Mouse (Mus musculus) cerebellum, adult 11 months (tissue): ENCODE results near the gene Clic4.

Experiments
- DNase-seq: peaks from one replicate; pipeline ENCODE4 v3.0.0; 2022

The Clic4 gene

GRCm38 (mm10) chr4:135272640-135273306, at the start of gene Clic4:
TSS of gene Clic4 (minus strand) at chr4:135272814.
- peak; percentile 83 for DNase-seq

- DNase-seq: peak; percentile 20
Observed at GRCm38 (mm10) chr4:135317966-135318365, 45.4 kb upstream of the Clic4 start.

GRCm38 (mm10) chr4:135317539-135317938, 44.9 kb upstream of the Clic4 start:
- DNase-seq: no peak

- no peak for DNase-seq
Observed at GRCm38 (mm10) chr4:135315287-135315686, 42.7 kb upstream of the Clic4 start.

- no peak for DNase-seq
Observed at GRCm38 (mm10) chr4:135314419-135314832, 41.8 kb upstream of the Clic4 start.

- no peak for DNase-seq
Observed at GRCm38 (mm10) chr4:135313761-135314241, 41.2 kb upstream of the Clic4 start.

GRCm38 (mm10) chr4:135313111-135313691, 40.6 kb upstream of the Clic4 start:
- no peak for DNase-seq

- peak; percentile 12 for DNase-seq
Observed at GRCm38 (mm10) chr4:135312706-135313105, 40.1 kb upstream of the Clic4 start.

- DNase-seq: no peak
Observed at GRCm38 (mm10) chr4:135310371-135310770, 37.8 kb upstream of the Clic4 start.

- DNase-seq: no peak
Observed at GRCm38 (mm10) chr4:135309726-135310125, 37.1 kb upstream of the Clic4 start.

GRCm38 (mm10) chr4:135309112-135309659, 36.6 kb upstream of the Clic4 start:
- no peak for DNase-seq

GRCm38 (mm10) chr4:135306971-135307632, 34.5 kb upstream of the Clic4 start:
- no peak for DNase-seq

GRCm38 (mm10) chr4:135306533-135306932, 33.9 kb upstream of the Clic4 start:
- no peak for DNase-seq

GRCm38 (mm10) chr4:135302261-135302660, 29.6 kb upstream of the Clic4 start:
- no peak for DNase-seq

GRCm38 (mm10) chr4:135301166-135301565, 28.6 kb upstream of the Clic4 start:
- DNase-seq: no peak

GRCm38 (mm10) chr4:135300248-135301041, 27.8 kb upstream of the Clic4 start:
- DNase-seq: no peak

- no peak for DNase-seq
Observed at GRCm38 (mm10) chr4:135298680-135299079, 26.1 kb upstream of the Clic4 start.

GRCm38 (mm10) chr4:135297931-135298546, 25.4 kb upstream of the Clic4 start:
- DNase-seq: peak; percentile 25

GRCm38 (mm10) chr4:135297146-135297545, 24.5 kb upstream of the Clic4 start:
- DNase-seq: no peak

- DNase-seq: no peak
Observed at GRCm38 (mm10) chr4:135296565-135296964, 24.0 kb upstream of the Clic4 start.

- DNase-seq: no peak
Observed at GRCm38 (mm10) chr4:135293813-135294212, 21.2 kb upstream of the Clic4 start.

- no peak for DNase-seq
Observed at GRCm38 (mm10) chr4:135292477-135293089, 20.0 kb upstream of the Clic4 start.
